Mouse (Mus musculus): ENCODE measurements around the gene Chit1. TPM values are rescaled to one million over a fixed set of nuclear protein-coding genes. Genes with fewer than 3 reads are reported as not detected.
A peak's percentile ranks its signal among the peaks of the same experiment; 100 is the strongest.

Chit1 gene
- polyA plus RNA-seq, 1 experiment from 2014 or later: 0.09 TPM

GRCm38 (mm10) chr1:134133316-134133715, 22.3 kb downstream of the Chit1 start:
- no peak overlapping the region for H3K4me2 ChIP-seq
- no peaks in the 10 kb centered on the region for H3K4me1 ChIP-seq
- H3K36me3 ChIP-seq (replicated peaks): no peaks in the 10 kb centered on the region
- ATAC-seq (replicated peaks): no peak
- H3K27ac ChIP-seq: no peak overlapping the region
- no peak overlapping the region for H3K9ac ChIP-seq
- no peaks in the 10 kb centered on the region for H3K27me3 ChIP-seq (replicated peaks)
- no peak overlapping the region for H3K4me3 ChIP-seq
- no peaks in the 10 kb centered on the region for H3K9me3 ChIP-seq
- WGBS: 64% methylated on average over 11 of the region's 11 CpGs

GRCm38 (mm10) chr1:134136351-134136750, 25.3 kb downstream of the Chit1 start:
- 58% methylated on average over 3 of the region's 3 CpGs for WGBS
- H3K4me1 ChIP-seq: no peaks in the 10 kb centered on the region
- no peak overlapping the region for H3K9ac ChIP-seq
- H3K36me3 ChIP-seq (replicated peaks): no peaks in the 10 kb centered on the region
- no peak overlapping the region for H3K27ac ChIP-seq
- H3K27me3 ChIP-seq (replicated peaks): no peaks in the 10 kb centered on the region
- no peaks in the 10 kb centered on the region for H3K9me3 ChIP-seq
- H3K4me3 ChIP-seq: no peak overlapping the region
- ATAC-seq (replicated peaks): no peak
- H3K4me2 ChIP-seq: no peak overlapping the region

GRCm38 (mm10) chr1:134138424-134138823, 27.4 kb downstream of the Chit1 start:
- Histone ChIP-seq H3K9ac (no peak overlapping the region), H3K4me3 (no peak overlapping the region), H3K36me3 (replicated peaks) (no peaks in the 10 kb centered on the region), H3K4me2 (no peak overlapping the region), H3K27ac (no peak overlapping the region), H3K9me3 (no peaks in the 10 kb centered on the region), H3K27me3 (replicated peaks) (no peaks in the 10 kb centered on the region), H3K4me1 (peaks cover 14% of the 10 kb centered on the region)
- WGBS: 90% methylated on average over 9 of the region's 9 CpGs
- ATAC-seq (replicated peaks): no peak

GRCm38 (mm10) chr1:134142363-134142794, 31.3 kb downstream of the Chit1 start:
- Histone ChIP-seq H3K9me3 (no peaks in the 10 kb centered on the region), H3K4me1 (peaks cover 14% of the 10 kb centered on the region), H3K27me3 (replicated peaks) (no peaks in the 10 kb centered on the region), H3K9ac (no peak overlapping the region), H3K4me3 (no peak overlapping the region), H3K36me3 (replicated peaks) (no peaks in the 10 kb centered on the region), H3K27ac (peak overlapping the region; percentile 64), H3K4me2 (no peak overlapping the region)
- 21% methylated on average over 4 of the region's 4 CpGs for WGBS
- ATAC-seq (replicated peaks): peak; percentile 60; the same call in 1 of the 2 replicates

DNA sequence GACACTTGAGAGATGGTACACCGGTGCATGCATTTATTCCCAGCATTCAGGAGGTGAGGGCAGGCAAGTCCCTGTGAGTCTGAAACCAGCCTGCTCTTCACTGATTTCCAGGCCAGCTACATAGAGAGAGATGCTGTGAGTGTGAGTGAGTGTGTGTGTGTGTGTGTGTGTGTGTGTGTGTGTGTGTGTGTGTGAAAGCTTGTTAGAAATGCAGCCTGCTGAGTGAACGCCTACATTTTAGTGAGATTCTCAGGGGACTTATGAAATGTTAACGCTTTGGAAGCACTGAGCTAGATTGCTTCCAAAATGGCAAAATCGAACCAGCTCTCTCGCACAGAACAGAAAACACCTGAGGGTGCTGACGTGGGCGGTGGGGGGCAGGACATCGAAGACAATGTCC, 35.0 kb downstream of the Chit1 start:
- 77% methylated on average over 8 of the region's 8 CpGs for WGBS
- Histone ChIP-seq H3K27ac (no peak overlapping the region), H3K4me3 (no peak overlapping the region), H3K36me3 (replicated peaks) (no peaks in the 10 kb centered on the region), H3K4me2 (no peak overlapping the region), H3K27me3 (replicated peaks) (no peaks in the 10 kb centered on the region), H3K9ac (no peak overlapping the region), H3K4me1 (peaks cover 14% of the 10 kb centered on the region), H3K9me3 (no peaks in the 10 kb centered on the region)
- ATAC-seq (replicated peaks): no peak

GRCm38 (mm10) chr1:134150076-134150475, 39.0 kb downstream of the Chit1 start:
- H3K4me2 ChIP-seq: no peak overlapping the region
- no peaks in the 10 kb centered on the region for H3K9me3 ChIP-seq
- 76% methylated on average over 8 of the region's 8 CpGs for WGBS
- H3K27me3 ChIP-seq (replicated peaks): 0 out of 2 replicates have a peak, but pooled peaks cover 8% of the 10 kb centered on the region
- no peak for ATAC-seq (replicated peaks)
- H3K4me3 ChIP-seq: no peak overlapping the region
- no peak overlapping the region for H3K9ac ChIP-seq
- no peaks in the 10 kb centered on the region for H3K4me1 ChIP-seq
- H3K36me3 ChIP-seq (replicated peaks): no peaks in the 10 kb centered on the region
- H3K27ac ChIP-seq: no peak overlapping the region

- no peak overlapping the region for H3K4me3 ChIP-seq
- no peak for ATAC-seq (replicated peaks)
- no peaks in the 10 kb centered on the region for H3K4me1 ChIP-seq
- H3K4me2 ChIP-seq: no peak overlapping the region
- H3K27ac ChIP-seq: no peak overlapping the region
- WGBS: 92% methylated on average over 9 of the region's 9 CpGs
- H3K9ac ChIP-seq: no peak overlapping the region
- no peaks in the 10 kb centered on the region for H3K9me3 ChIP-seq
- no peaks in the 10 kb centered on the region for H3K36me3 ChIP-seq (replicated peaks)
- 0 out of 2 replicates have a peak, but pooled peaks cover 8% of the 10 kb centered on the region for H3K27me3 ChIP-seq (replicated peaks)
Observed at GRCm38 (mm10) chr1:134150745-134151144, 39.7 kb downstream of the Chit1 start.

DNA sequence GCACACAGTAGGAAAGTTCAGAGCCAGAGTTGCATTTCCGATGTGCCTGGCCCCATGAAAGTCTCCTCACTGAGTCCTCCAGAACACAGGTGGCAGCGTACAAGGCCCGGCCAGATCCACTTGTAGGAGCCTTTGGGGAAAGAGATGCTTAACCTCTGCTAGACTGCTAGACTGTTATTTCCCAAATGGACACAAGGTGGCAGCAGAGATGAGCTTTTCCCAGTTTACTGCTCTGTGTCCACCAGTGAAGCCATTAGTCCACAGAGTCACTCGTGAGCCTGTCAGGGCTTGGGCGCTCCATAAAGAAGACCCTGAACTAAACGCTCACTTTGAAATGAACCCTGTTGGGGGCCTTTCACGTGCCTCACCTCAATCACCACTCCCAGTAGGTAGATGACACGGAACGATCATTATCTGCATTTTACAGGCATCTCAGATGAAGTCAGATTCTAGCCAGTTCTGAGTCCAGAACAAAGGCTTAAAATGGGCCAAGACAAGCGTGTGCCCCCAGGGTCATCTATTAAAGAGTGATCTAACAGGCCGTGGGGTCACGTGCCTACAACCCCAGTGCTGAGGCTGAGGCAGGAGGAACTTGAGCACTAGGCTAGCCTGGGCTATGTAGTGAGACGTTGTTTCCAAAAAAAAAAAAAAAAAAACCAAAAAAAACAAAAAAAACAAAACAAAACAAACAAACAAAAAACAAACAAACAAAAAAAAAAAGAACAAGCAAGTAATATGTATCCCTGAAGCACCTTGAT, 40.8 kb downstream of the Chit1 start:
- WGBS: 32% methylated on average over 13 of the region's 13 CpGs
- H3K27me3 ChIP-seq (replicated peaks): 0 out of 2 replicates have a peak, but pooled peaks cover 8% of the 10 kb centered on the region
- H3K4me1 ChIP-seq: no peaks in the 10 kb centered on the region
- H3K27ac ChIP-seq: no peak overlapping the region
- no peaks in the 10 kb centered on the region for H3K9me3 ChIP-seq
- H3K36me3 ChIP-seq (replicated peaks): no peaks in the 10 kb centered on the region
- no peak overlapping the region for H3K4me3 ChIP-seq
- no peak overlapping the region for H3K9ac ChIP-seq
- H3K4me2 ChIP-seq: no peak overlapping the region
- peak; percentile 89 for ATAC-seq (replicated peaks)

- no peaks in the 10 kb centered on the region for H3K36me3 ChIP-seq (replicated peaks)
- no peaks in the 10 kb centered on the region for H3K4me1 ChIP-seq
- H3K9ac ChIP-seq: no peak overlapping the region
- no peak overlapping the region for H3K4me2 ChIP-seq
- no peaks in the 10 kb centered on the region for H3K9me3 ChIP-seq
- 0 out of 2 replicates have a peak, but pooled peaks cover 8% of the 10 kb centered on the region for H3K27me3 ChIP-seq (replicated peaks)
- WGBS: 77% methylated on average over 21 of the region's 21 CpGs
- no peak for ATAC-seq (replicated peaks)
- H3K27ac ChIP-seq: no peak overlapping the region
- H3K4me3 ChIP-seq: no peak overlapping the region
Observed at GRCm38 (mm10) chr1:134152626-134153590, 41.9 kb downstream of the Chit1 start.

GRCm38 (mm10) chr1:134154121-134154520, 43.1 kb downstream of the Chit1 start:
- H3K4me3 ChIP-seq: no peak overlapping the region
- WGBS: 90% methylated on average over 3 of the region's 3 CpGs
- ATAC-seq (replicated peaks): no peak
- no peaks in the 10 kb centered on the region for H3K36me3 ChIP-seq (replicated peaks)
- H3K27ac ChIP-seq: no peak overlapping the region
- no peak overlapping the region for H3K9ac ChIP-seq
- H3K4me2 ChIP-seq: no peak overlapping the region
- H3K27me3 ChIP-seq (replicated peaks): 0 out of 2 replicates have a peak, but pooled peaks cover 8% of the 10 kb centered on the region
- no peaks in the 10 kb centered on the region for H3K4me1 ChIP-seq
- H3K9me3 ChIP-seq: no peaks in the 10 kb centered on the region

GRCm38 (mm10) chr1:134154655-134155054, 43.6 kb downstream of the Chit1 start:
- WGBS: 58% methylated on average over 3 of the region's 3 CpGs
- Histone ChIP-seq H3K27ac (no peak overlapping the region), H3K9ac (no peak overlapping the region), H3K36me3 (replicated peaks) (no peaks in the 10 kb centered on the region), H3K27me3 (replicated peaks) (0 out of 2 replicates have a peak, but pooled peaks cover 8% of the 10 kb centered on the region), H3K4me1 (no peaks in the 10 kb centered on the region), H3K4me2 (no peak overlapping the region), H3K4me3 (no peak overlapping the region), H3K9me3 (no peaks in the 10 kb centered on the region)
- ATAC-seq (replicated peaks): no peak

GRCm38 (mm10) chr1:134160404-134160803, 49.4 kb downstream of the Chit1 start:
- WGBS: 86% methylated on average over 3 of the region's 3 CpGs
- H3K9ac ChIP-seq: no peak overlapping the region

More at GRCm38 (mm10) chr1:134160404-134160803, 49.4 kb downstream of the Chit1 start:
- Histone ChIP-seq H3K36me3 (replicated peaks) (no peaks in the 10 kb centered on the region), H3K27me3 (replicated peaks) (no peaks in the 10 kb centered on the region), H3K4me3 (no peak overlapping the region), H3K4me2 (no peak overlapping the region), H3K27ac (no peak overlapping the region), H3K4me1 (no peaks in the 10 kb centered on the region), H3K9me3 (no peaks in the 10 kb centered on the region)
- ATAC-seq (replicated peaks): no peak

Measured in midbrain, embryonic 15.5 days (tissue).